Mouse (Mus musculus): ENCODE results near the gene Pif1. TPM values are rescaled to one million over a fixed set of nuclear protein-coding genes. Genes with fewer than 3 reads are reported as not detected.

Pif1 gene
- polyA plus RNA-seq, 1 experiment from 2014 or later: 19.0 TPM

- Histone ChIP-seq H3K4me3 (no peak overlapping the region), H3K4me1 (peaks cover 59% of the 10 kb centered on the region), H3K36me3 (0 out of 2 replicates have a peak, but pooled peaks cover 5% of the 10 kb centered on the region), H3K4me2 (no peak overlapping the region), H3K9ac (no peak overlapping the region), H3K27ac (no peak overlapping the region), H3K27me3 (no peaks in the 10 kb centered on the region), H3K9me3 (no peaks in the 10 kb centered on the region)
- WGBS: 75% methylated on average over 5 of the region's 5 CpGs
- no peak for ATAC-seq (ENCODE audit: borderline replicate concordance, extremely low read depth, low FRiP score, low TSS enrichment)
These were observed 37.3 kb upstream of the Pif1 start for GRCm38 (mm10) chr9:65549643-65550042.

DNA sequence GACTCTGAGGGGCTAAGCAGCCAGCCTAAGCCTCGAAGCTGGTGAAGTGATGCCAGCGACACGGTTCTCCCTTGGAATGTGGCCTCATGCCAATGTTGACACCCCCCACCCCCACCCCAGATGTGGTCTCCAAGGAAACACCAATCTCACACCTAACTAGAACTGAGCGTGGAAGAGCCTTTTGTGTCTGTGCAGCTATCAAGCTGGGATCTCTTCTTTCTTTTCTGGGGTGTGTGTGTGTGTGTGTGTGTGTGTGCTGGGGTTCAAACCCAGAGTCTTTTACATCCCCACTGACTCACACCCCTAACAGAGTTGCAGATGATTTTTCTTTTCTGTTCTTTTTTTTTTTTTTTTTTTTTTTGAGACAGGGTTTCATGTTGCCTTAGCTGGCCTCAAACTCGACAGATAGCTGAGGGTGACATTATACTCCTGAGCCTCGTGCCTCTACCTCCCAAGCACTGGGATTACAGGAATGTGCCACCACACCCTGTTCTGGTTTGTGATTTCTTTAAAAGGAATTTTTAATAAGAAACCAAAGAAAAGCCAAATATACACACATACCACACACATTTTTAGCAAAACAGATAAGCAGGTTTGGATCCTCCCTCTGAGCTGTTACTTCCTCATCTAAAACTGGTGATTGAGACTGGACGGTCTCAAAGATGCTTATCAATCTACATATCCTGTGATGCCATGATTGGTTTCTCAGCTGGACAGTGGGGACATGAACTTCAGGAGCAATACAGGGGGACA is 36.7 kb upstream of the Pif1 start:
- no peak for ATAC-seq (ENCODE audit: borderline replicate concordance, extremely low read depth, low FRiP score, low TSS enrichment)
- no peak overlapping the region for H3K9ac ChIP-seq

DNA sequence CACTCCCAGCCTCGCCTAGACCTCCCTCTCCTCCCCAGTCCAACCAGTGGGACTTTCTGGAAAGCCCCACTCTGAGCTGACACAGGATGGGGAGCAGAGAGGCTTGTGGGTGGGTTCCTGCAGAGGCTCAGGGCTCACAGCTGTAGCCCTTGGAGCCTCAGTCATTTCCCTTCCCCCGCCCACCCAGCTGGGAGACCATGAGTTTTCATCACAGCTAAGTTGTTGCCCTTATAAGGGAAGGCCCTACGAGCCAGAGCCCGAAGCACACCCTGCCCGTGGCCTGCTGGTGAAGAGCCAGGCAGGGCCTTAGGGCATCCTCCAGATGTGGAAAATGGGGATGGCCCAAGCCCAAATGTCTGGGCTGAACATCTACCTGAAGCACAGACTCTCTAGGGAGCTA is 35.9 kb upstream of the Pif1 start:
- Histone ChIP-seq H3K4me1 (peaks cover 65% of the 10 kb centered on the region), H3K9ac (no peak overlapping the region), H3K36me3 (peaks cover 9% of the 10 kb centered on the region; the same call in 1 of the 2 replicates), H3K27ac (peak overlapping the region; percentile 95), H3K27me3 (no peaks in the 10 kb centered on the region), H3K9me3 (no peaks in the 10 kb centered on the region), H3K4me3 (no peak overlapping the region), H3K4me2 (no peak overlapping the region)
- 12% methylated on average over 5 of the region's 5 CpGs for WGBS
- ATAC-seq (ENCODE audit: borderline replicate concordance, extremely low read depth, low FRiP score, low TSS enrichment): peak; percentile 91

More for the DNA sequence above, 36.7 kb upstream of the Pif1 start:
- H3K9me3 ChIP-seq: no peaks in the 10 kb centered on the region
- peak overlapping the region; percentile 95 for H3K27ac ChIP-seq
- 0 out of 2 replicates have a peak, but pooled peaks cover 5% of the 10 kb centered on the region for H3K36me3 ChIP-seq
- no peak overlapping the region for H3K4me3 ChIP-seq
- no peaks in the 10 kb centered on the region for H3K27me3 ChIP-seq
- WGBS: 10% methylated on average over 7 of the region's 7 CpGs
- H3K4me1 ChIP-seq: peaks cover 65% of the 10 kb centered on the region
- H3K4me2 ChIP-seq: no peak overlapping the region

- no peaks in the 10 kb centered on the region for H3K9me3 ChIP-seq
- no peak overlapping the region for H3K4me3 ChIP-seq
- WGBS: 69% methylated on average over 5 of the region's 5 CpGs
- H3K4me2 ChIP-seq: no peak overlapping the region
- no peaks in the 10 kb centered on the region for H3K27me3 ChIP-seq
- H3K9ac ChIP-seq: no peak overlapping the region
- no peak for ATAC-seq (ENCODE audit: borderline replicate concordance, extremely low read depth, low FRiP score, low TSS enrichment)
- peaks cover 20% of the 10 kb centered on the region; the same call in 1 of the 2 replicates for H3K36me3 ChIP-seq
- H3K27ac ChIP-seq: peak overlapping the region; percentile 95; the same call in 1 of the 2 replicates
- peaks cover 55% of the 10 kb centered on the region for H3K4me1 ChIP-seq
These were observed 34.8 kb upstream of the Pif1 start for GRCm38 (mm10) chr9:65552141-65552540.

- Histone ChIP-seq H3K9ac (no peak overlapping the region), H3K4me3 (no peak overlapping the region), H3K27ac (no peak overlapping the region), H3K4me1 (peaks cover 52% of the 10 kb centered on the region), H3K4me2 (no peak overlapping the region), H3K9me3 (no peaks in the 10 kb centered on the region), H3K27me3 (no peaks in the 10 kb centered on the region), H3K36me3 (peaks cover 25% of the 10 kb centered on the region; the same call in 1 of the 2 replicates)
- WGBS: 90% methylated on average over 2 of the region's 2 CpGs
- no peak for ATAC-seq (ENCODE audit: borderline replicate concordance, extremely low read depth, low FRiP score, low TSS enrichment)
These were observed 34.2 kb upstream of the Pif1 start for GRCm38 (mm10) chr9:65552711-65553110.

GRCm38 (mm10) chr9:65555001-65555405 is 32.0 kb upstream of the Pif1 start:
- Histone ChIP-seq H3K4me1 (peaks cover 36% of the 10 kb centered on the region), H3K36me3 (peaks cover 36% of the 10 kb centered on the region; the same call in 1 of the 2 replicates), H3K4me3 (no peak overlapping the region), H3K27ac (peak overlapping the region; percentile 79), H3K9ac (0 out of 2 replicates have a peak overlapping the region, but pooled peaks have one; percentile 11), H3K4me2 (no peak overlapping the region), H3K9me3 (no peaks in the 10 kb centered on the region), H3K27me3 (no peaks in the 10 kb centered on the region)
- WGBS: 7% methylated on average over 5 of the region's 5 CpGs
- peak; percentile 62 for ATAC-seq (ENCODE audit: borderline replicate concordance, extremely low read depth, low FRiP score, low TSS enrichment)

- Histone ChIP-seq H3K4me3 (no peak overlapping the region), H3K9ac (no peak overlapping the region), H3K9me3 (no peaks in the 10 kb centered on the region), H3K27ac (peak overlapping the region; percentile 79), H3K36me3 (peaks cover 41% of the 10 kb centered on the region; the same call in 1 of the 2 replicates), H3K4me1 (peaks cover 30% of the 10 kb centered on the region), H3K4me2 (no peak overlapping the region), H3K27me3 (no peaks in the 10 kb centered on the region)
- WGBS: 60% methylated on average over 4 of the region's 4 CpGs
- no peak for ATAC-seq (ENCODE audit: borderline replicate concordance, extremely low read depth, low FRiP score, low TSS enrichment)
These were observed 31.3 kb upstream of the Pif1 start for GRCm38 (mm10) chr9:65555621-65556020.

DNA sequence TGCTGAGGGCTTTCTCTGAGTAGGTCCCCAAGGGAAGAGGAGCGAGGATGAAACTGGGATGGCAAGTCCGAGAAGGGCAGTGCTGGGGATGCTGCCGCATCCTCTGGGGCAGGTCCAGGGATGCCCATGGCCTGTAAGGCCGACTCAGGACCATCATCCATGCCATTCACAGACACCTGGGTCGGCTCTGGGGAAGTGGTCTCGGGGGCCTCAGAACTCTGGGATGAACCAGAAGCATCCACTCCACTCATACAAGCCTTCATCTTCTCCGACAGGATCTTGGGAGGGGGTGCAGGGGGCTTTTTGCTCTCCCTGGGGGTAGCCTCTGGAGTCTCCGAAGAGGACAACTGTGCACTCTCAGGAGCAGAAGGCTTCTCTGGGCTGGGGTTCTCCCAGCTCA is 30.6 kb upstream of the Pif1 start:
- Histone ChIP-seq H3K9me3 (no peaks in the 10 kb centered on the region), H3K4me3 (no peak overlapping the region), H3K9ac (no peak overlapping the region), H3K27ac (no peak overlapping the region), H3K4me1 (peaks cover 28% of the 10 kb centered on the region), H3K4me2 (no peak overlapping the region), H3K36me3 (peaks cover 41% of the 10 kb centered on the region; the same call in 1 of the 2 replicates), H3K27me3 (no peaks in the 10 kb centered on the region)
- WGBS: 91% methylated on average over 8 of the region's 8 CpGs
- no peak for ATAC-seq (ENCODE audit: borderline replicate concordance, extremely low read depth, low FRiP score, low TSS enrichment)

DNA sequence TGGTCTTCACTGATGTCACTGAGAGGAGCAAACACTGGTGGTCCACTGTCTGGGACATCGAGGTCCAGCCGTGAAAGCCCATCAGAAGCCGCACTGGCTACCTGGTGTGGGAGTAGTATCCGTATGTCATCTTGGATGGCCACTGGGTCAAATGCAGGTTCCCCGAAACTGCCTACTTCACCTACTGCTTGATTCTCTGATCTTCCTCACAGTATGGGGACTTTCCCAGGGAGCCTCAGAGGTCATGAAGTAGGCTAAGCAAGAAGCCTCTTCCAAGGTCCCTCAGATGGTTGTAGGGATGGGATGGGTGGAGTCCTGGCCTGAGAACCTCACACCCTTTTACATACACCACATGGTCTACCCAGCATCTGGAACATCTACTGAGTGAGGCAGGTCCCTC is 30.0 kb upstream of the Pif1 start:
- H3K27ac ChIP-seq: no peak overlapping the region
- no peaks in the 10 kb centered on the region for H3K27me3 ChIP-seq
- WGBS: 96% methylated on average over 5 of the region's 5 CpGs
- no peak overlapping the region for H3K9ac ChIP-seq
- no peaks in the 10 kb centered on the region for H3K9me3 ChIP-seq
- H3K4me3 ChIP-seq: no peak overlapping the region
- peaks cover 41% of the 10 kb centered on the region; the same call in 1 of the 2 replicates for H3K36me3 ChIP-seq
- no peak overlapping the region for H3K4me2 ChIP-seq
- H3K4me1 ChIP-seq: peaks cover 29% of the 10 kb centered on the region
- ATAC-seq (ENCODE audit: borderline replicate concordance, extremely low read depth, low FRiP score, low TSS enrichment): no peak

GRCm38 (mm10) chr9:65558806-65559205 is 28.2 kb upstream of the Pif1 start:
- Histone ChIP-seq H3K4me3 (no peak overlapping the region), H3K4me1 (peaks cover 33% of the 10 kb centered on the region), H3K9ac (no peak overlapping the region), H3K27ac (no peak overlapping the region), H3K4me2 (no peak overlapping the region), H3K27me3 (no peaks in the 10 kb centered on the region), H3K36me3 (peaks cover 41% of the 10 kb centered on the region; the same call in 1 of the 2 replicates), H3K9me3 (no peaks in the 10 kb centered on the region)
- no peak for ATAC-seq (ENCODE audit: borderline replicate concordance, extremely low read depth, low FRiP score, low TSS enrichment)
- WGBS: 78% methylated on average over 6 of the region's 6 CpGs

DNA sequence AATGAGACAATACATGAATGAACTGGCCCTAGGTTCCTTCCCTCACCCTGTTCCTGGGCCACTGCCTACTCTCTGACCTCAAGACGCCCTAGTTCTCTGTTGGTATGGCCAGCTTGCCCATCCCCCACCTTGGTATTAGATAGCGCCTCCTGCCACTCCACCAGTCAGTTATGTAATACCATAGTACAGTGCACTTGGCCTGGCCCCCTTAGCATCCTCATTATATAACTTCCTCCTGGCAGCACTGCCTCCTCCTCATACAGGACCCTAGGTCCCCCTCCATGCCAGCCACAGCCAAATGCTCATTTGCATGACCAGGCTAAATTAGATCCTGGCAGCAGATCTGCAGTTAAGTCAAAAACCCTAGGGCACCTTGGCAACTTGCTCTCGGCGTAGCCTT is 25.9 kb upstream of the Pif1 start:
- H3K4me2 ChIP-seq: no peak overlapping the region
- peaks cover 16% of the 10 kb centered on the region for H3K4me1 ChIP-seq
- H3K36me3 ChIP-seq: peaks cover 38% of the 10 kb centered on the region
- no peak for ATAC-seq (ENCODE audit: borderline replicate concordance, extremely low read depth, low FRiP score, low TSS enrichment)
- WGBS: 84% methylated on average over 4 of the region's 4 CpGs
- H3K9me3 ChIP-seq: no peaks in the 10 kb centered on the region
- H3K27ac ChIP-seq: no peak overlapping the region
- no peak overlapping the region for H3K9ac ChIP-seq
- H3K27me3 ChIP-seq: no peaks in the 10 kb centered on the region
- no peak overlapping the region for H3K4me3 ChIP-seq

DNA sequence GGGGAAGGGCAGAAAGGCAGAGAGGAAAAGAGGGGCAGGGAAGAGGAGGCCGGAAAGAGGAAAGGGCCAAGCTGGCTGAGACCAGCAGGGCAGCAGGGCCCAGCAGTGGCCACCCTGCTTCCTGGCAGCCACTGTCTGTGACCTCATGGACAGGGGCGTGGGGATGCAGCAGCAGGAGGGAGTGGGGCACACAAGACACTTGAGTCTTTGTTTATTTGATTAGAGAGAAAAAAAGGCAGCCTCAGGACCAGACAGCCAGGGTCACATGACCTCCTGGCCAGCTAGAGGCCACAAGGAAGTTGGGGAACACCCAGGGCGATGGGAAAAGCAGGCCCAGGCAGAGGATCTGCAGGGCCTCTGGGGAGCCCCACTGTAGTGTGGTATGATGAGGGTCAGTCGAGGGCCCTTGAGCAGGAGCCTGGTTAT is 24.9 kb upstream of the Pif1 start:
- WGBS: 23% methylated on average over 4 of the region's 4 CpGs
- Histone ChIP-seq H3K27ac (peak overlapping the region; percentile 13), H3K27me3 (no peaks in the 10 kb centered on the region), H3K9me3 (no peaks in the 10 kb centered on the region), H3K9ac (no peak overlapping the region), H3K4me3 (no peak overlapping the region), H3K36me3 (peaks cover 32% of the 10 kb centered on the region), H3K4me2 (no peak overlapping the region), H3K4me1 (peaks cover 16% of the 10 kb centered on the region)
- peak; percentile 29; the same call in 1 of the 2 replicates for ATAC-seq (ENCODE audit: borderline replicate concordance, extremely low read depth, low FRiP score, low TSS enrichment)

All from lung, embryonic 15.5 days (tissue).